Mouse (Mus musculus): Measurements from ENCODE around the gene Dpy19l2. TPM values are rescaled to one million over a fixed set of nuclear protein-coding genes. Genes with fewer than 3 reads are reported as not detected.

Gene Dpy19l2
- polyA plus RNA-seq, 1 experiment from 2014 or later: not detected

GRCm38 (mm10) chr9:24511371-24512120 lies 184.5 kb downstream of the Dpy19l2 start:
- Histone ChIP-seq H3K9ac (no peak overlapping the region), H3K4me1 (no peaks in the 10 kb centered on the region), H3K9me3 (replicated peaks) (no peaks in the 10 kb centered on the region), H3K36me3 (no peaks in the 10 kb centered on the region), H3K4me2 (no peak overlapping the region), H3K4me3 (replicated peaks) (no peak overlapping the region), H3K27me3 (no peaks in the 10 kb centered on the region), H3K27ac (no peak overlapping the region)
- 85% methylated on average over 4 of the region's 4 CpGs for WGBS
- ATAC-seq (replicated peaks; ENCODE audit: low FRiP score): no peak

- no peak overlapping the region for H3K27ac ChIP-seq
- no peaks in the 10 kb centered on the region for H3K36me3 ChIP-seq
- no peak overlapping the region for H3K4me3 ChIP-seq (replicated peaks)
- no peak overlapping the region for H3K9ac ChIP-seq
- WGBS: 77% methylated on average over 4 of the region's 4 CpGs
- ATAC-seq (replicated peaks; ENCODE audit: low FRiP score): no peak
- no peaks in the 10 kb centered on the region for H3K9me3 ChIP-seq (replicated peaks)
- no peak overlapping the region for H3K4me2 ChIP-seq
- peaks cover 1% of the 10 kb centered on the region; the same call in 1 of the 2 replicates for H3K4me1 ChIP-seq
- no peaks in the 10 kb centered on the region for H3K27me3 ChIP-seq
Observed at GRCm38 (mm10) chr9:24508880-24509279, 187.2 kb downstream of the Dpy19l2 start.

Other genes with a start within 250 kb of the Dpy19l2 start
- gene Dpy19l1, start 193.2 kb downstream of the Dpy19l2 start, polyA plus RNA-seq (2015; fragmentation: Nextera tagmentation; extraction: Ambion mirVana): 9.2 and 9.3 TPM in 2 replicates
- gene Cypt4, start 71.1 kb downstream of the Dpy19l2 start, polyA plus RNA-seq (2015; fragmentation: Nextera tagmentation; extraction: Ambion mirVana): not detected in 2 replicates
- gene Tbx20, start 78.0 kb upstream of the Dpy19l2 start, polyA plus RNA-seq (2015; fragmentation: Nextera tagmentation; extraction: Ambion mirVana): 0.09 and 0.78 TPM in 2 replicates